Mouse (Mus musculus) intestine, postnatal 0 days (tissue): Measurements from ENCODE around the gene Efhc1. TPM values are rescaled to one million over a fixed set of nuclear protein-coding genes. Genes with fewer than 3 reads are reported as not detected.

Source experiments
- ATAC-seq: fragments of 200-750 bp; cut with Nextera tagmentation; 2 replicates; pipeline ENCODE4 v1.8.0; 2017; ENCODE audit warnings: mild to moderate bottlenecking, moderate TSS enrichment, moderate library complexity
- H3K27ac ChIP-seq: fragments of 300-500 bp; sonication (generic); 2 replicates; pipeline ENCODE4 v1.5.1; 2014; ENCODE audit warnings: mild to moderate bottlenecking, low read depth, low read length, moderate library complexity
- H3K27me3 ChIP-seq: fragments of 300-500 bp; sonication (generic); replicated peaks from 2 replicates; pipeline ENCODE4 v1.6.1; 2014; ENCODE audit warnings: low read length, mixed read lengths; ENCODE audit not compliant: control insufficient read depth, insufficient read depth
- H3K36me3 ChIP-seq: fragments of 300-500 bp; sonication (generic); 2 replicates; pipeline ENCODE4 v1.6.1; 2014; ENCODE audit warnings: mild to moderate bottlenecking, moderate library complexity; ENCODE audit not compliant: control insufficient read depth, insufficient read depth
- H3K4me1 ChIP-seq: fragments of 300-500 bp; sonication (generic); replicated peaks from 2 replicates; pipeline ENCODE4 v1.6.1; 2014; ENCODE audit warnings: antibody characterized with exemption, low read length, mixed read lengths; ENCODE audit not compliant: control insufficient read depth, insufficient read depth
- H3K4me2 ChIP-seq: fragments of 300-500 bp; sonication (generic); replicated peaks from 2 replicates; pipeline ENCODE4 v1.6.1; 2014; ENCODE audit warnings: low read depth, mild to moderate bottlenecking, moderate library complexity
- H3K4me3 ChIP-seq: fragments of 300-500 bp; sonication (generic); 2 replicates; pipeline ENCODE4 v1.5.1; 2014; ENCODE audit warnings: low read depth, low read length
- H3K9ac ChIP-seq: fragments of 300-500 bp; sonication (generic); 2 replicates; pipeline ENCODE4 v1.6.1; 2014; ENCODE audit warnings: mild to moderate bottlenecking, low read depth, low read length
- H3K9me3 ChIP-seq: fragments of 300-500 bp; sonication (generic); 2 replicates; pipeline ENCODE4 v1.6.1; 2016; ENCODE audit warnings: mixed run types; ENCODE audit not compliant: control insufficient read depth
- CTCF ChIP-seq: sonication (generic); IDR thresholded peaks from 2 replicates; pipeline ENCODE4 v1.5.1; 2016; ENCODE audit warnings: low read depth, mild to moderate bottlenecking, control low read depth, antibody characterized with exemption, moderate library complexity
- WGBS: fragments of 180-500 bp; shearing (Covaris S2); extraction: QIAGEN DNeasy Blood & Tissue Kit; methylation state at CpG from one replicate; pipeline ENCODE4 v1.1.7; 2014; 5-methylcytosine and 5-hydroxymethylcytosine counted together
- polyA plus RNA-seq: library from polyadenylated mRNA; unstranded; fragments of >200 nt; fragmentation: Nextera tagmentation; extraction: Ambion mirVana; gene quantifications from 2 replicates; pipeline ENCODE4 v1.2.1, GENCODE M21; 2015

The Efhc1 gene
- polyA plus RNA-seq, 1 experiment from 2014 or later, result 0.69 TPM

- Histone ChIP-seq H3K9me3 (no peaks in the 10 kb centered on the region), H3K4me1 (no peaks in the 10 kb centered on the region), H3K27ac (no peak overlapping the region), H3K9ac (no peak overlapping the region), H3K4me3 (no peak overlapping the region), H3K36me3 (no peaks in the 10 kb centered on the region), H3K27me3 (no peaks in the 10 kb centered on the region), H3K4me2 (no peak overlapping the region)
- 89% methylated on average over 3 of the region's 3 CpGs for WGBS
- TF ChIP-seq CTCF, result no peak
- ATAC-seq, result no peak
Measured at GRCm38 (mm10) chr1:20914769-20915168, 36.7 kb upstream of the Efhc1 start.

- 79% methylated on average over 5 of the region's 5 CpGs for WGBS
Measured at GRCm38 (mm10) chr1:20915608-20916007, 35.8 kb upstream of the Efhc1 start.

GRCm38 (mm10) chr1:20917496-20918050 is 33.9 kb upstream of the Efhc1 start:
- ATAC-seq, result no peak
- WGBS, result 58% methylated on average over 6 of the region's 6 CpGs
- Histone ChIP-seq H3K36me3 (no peaks in the 10 kb centered on the region), H3K9me3 (no peaks in the 10 kb centered on the region), H3K4me2 (no peak overlapping the region), H3K4me1 (no peaks in the 10 kb centered on the region), H3K27me3 (no peaks in the 10 kb centered on the region), H3K9ac (no peak overlapping the region), H3K27ac (no peak overlapping the region), H3K4me3 (no peak overlapping the region)
- no peak for TF ChIP-seq CTCF

More at GRCm38 (mm10) chr1:20915608-20916007, 35.8 kb upstream of the Efhc1 start:
- no peak for ATAC-seq
- Histone ChIP-seq H3K4me2 (no peak overlapping the region), H3K27me3 (no peaks in the 10 kb centered on the region), H3K36me3 (no peaks in the 10 kb centered on the region), H3K9me3 (no peaks in the 10 kb centered on the region), H3K27ac (no peak overlapping the region), H3K9ac (no peak overlapping the region), H3K4me3 (no peak overlapping the region), H3K4me1 (no peaks in the 10 kb centered on the region)
- no peak for TF ChIP-seq CTCF

GRCm38 (mm10) chr1:20919728-20920127 is 31.7 kb upstream of the Efhc1 start:
- no peak for TF ChIP-seq CTCF
- no peaks in the 10 kb centered on the region for H3K9me3 ChIP-seq

GRCm38 (mm10) chr1:20921081-20921528 is 30.3 kb upstream of the Efhc1 start:
- Histone ChIP-seq H3K36me3 (no peaks in the 10 kb centered on the region), H3K9me3 (no peaks in the 10 kb centered on the region), H3K4me3 (no peak overlapping the region), H3K9ac (no peak overlapping the region), H3K27me3 (no peaks in the 10 kb centered on the region), H3K27ac (no peak overlapping the region), H3K4me1 (no peaks in the 10 kb centered on the region), H3K4me2 (no peak overlapping the region)
- ATAC-seq, result no peak
- WGBS, result 81% methylated on average over 10 of the region's 10 CpGs
- TF ChIP-seq CTCF, result no peak

More at GRCm38 (mm10) chr1:20919728-20920127, 31.7 kb upstream of the Efhc1 start:
- no peak for ATAC-seq
- WGBS, result 91% methylated on average over 2 of the region's 2 CpGs
- Histone ChIP-seq H3K27me3 (no peaks in the 10 kb centered on the region), H3K27ac (no peak overlapping the region), H3K4me3 (no peak overlapping the region), H3K4me1 (no peaks in the 10 kb centered on the region), H3K4me2 (no peak overlapping the region), H3K9ac (no peak overlapping the region), H3K36me3 (no peaks in the 10 kb centered on the region)

- H3K27ac ChIP-seq, result peak overlapping the region; percentile 21; the same call in 1 of the 2 replicates
- TF ChIP-seq CTCF, result no peak
- no peaks in the 10 kb centered on the region for H3K27me3 ChIP-seq
- H3K4me2 ChIP-seq, result no peak overlapping the region; the same call in 1 of the 2 replicates
- H3K36me3 ChIP-seq, result no peaks in the 10 kb centered on the region
- no peak overlapping the region for H3K4me3 ChIP-seq
- H3K4me1 ChIP-seq, result no peaks in the 10 kb centered on the region
- 44% methylated on average over 11 of the region's 11 CpGs for WGBS
- H3K9ac ChIP-seq, result no peak overlapping the region
- H3K9me3 ChIP-seq, result no peaks in the 10 kb centered on the region
- ATAC-seq, result no peak
Measured at GRCm38 (mm10) chr1:20922612-20923399, 28.6 kb upstream of the Efhc1 start.
